Mouse (Mus musculus) myocyte (in vitro differentiated cells): ENCODE results near the gene Arhgef18.
A peak's percentile ranks its signal among the peaks of the same experiment; 100 is the strongest.

Experiments
- CEBPB ChIP-seq: IDR thresholded peaks from 2 replicates; pipeline ENCODE4 v1.6.1; 2011; ENCODE audit warnings: mild to moderate bottlenecking, moderate library complexity; ENCODE audit not compliant: poor library complexity, insufficient read depth, severe bottlenecking
- E2F4 ChIP-seq: IDR thresholded peaks from one replicate; pipeline ENCODE4 v1.6.1; 2011; ENCODE audit warnings: mild to moderate bottlenecking, control low read depth, moderate library complexity; ENCODE audit not compliant: insufficient read depth
- MAX ChIP-seq: IDR thresholded peaks from one replicate; pipeline ENCODE4 v1.6.1; 2011; ENCODE audit warnings: low read depth, mild to moderate bottlenecking, control low read depth
- MYOD1 ChIP-seq, 3 experiments: IDR thresholded peaks; one replicate each; pipeline ENCODE4 v1.6.1; 2011; ENCODE audit warnings: control low read depth in 2 of 3, low read depth in 2 of 3, mild to moderate bottlenecking in 2 of 3, moderate library complexity in 1 of 3; ENCODE audit not compliant: insufficient read length in 2 of 3, control insufficient read depth in 1 of 3
- POLR2A ChIP-seq: IDR thresholded peaks from one replicate; pipeline ENCODE4 v1.6.1; 2011; ENCODE audit warnings: low read depth, mild to moderate bottlenecking, control low read depth, moderate library complexity; ENCODE audit not compliant: insufficient read length
- POLR2AphosphoS2 ChIP-seq: IDR thresholded peaks from one replicate; pipeline ENCODE4 v1.6.1; 2011; ENCODE audit warnings: low read depth, control low read depth; ENCODE audit not compliant: insufficient read length
- SRF ChIP-seq: IDR thresholded peaks from one replicate; pipeline ENCODE4 v1.6.1; 2011; ENCODE audit warnings: low read depth; ENCODE audit not compliant: control insufficient read depth, insufficient read length
- TCF12 ChIP-seq: IDR thresholded peaks from one replicate; pipeline ENCODE4 v1.6.1; 2011; ENCODE audit warnings: mild to moderate bottlenecking, control low read depth; ENCODE audit not compliant: poor library complexity, insufficient read depth, severe bottlenecking
- USF1 ChIP-seq: IDR thresholded peaks from one replicate; pipeline ENCODE4 v1.6.1; 2011; ENCODE audit warnings: low read depth, mild to moderate bottlenecking, control low read depth, moderate library complexity

- TF ChIP-seq POLR2A = peak; percentile 86
- no peak for TF ChIP-seq MAX
- TF ChIP-seq TCF12 = no peak
- TF ChIP-seq CEBPB = no peak
- TF ChIP-seq USF1 = no peak
- TF ChIP-seq MYOD1 (IDR thresholded peaks at IDR 0.05; ENCODE audit: control insufficient read depth in 1 of 3, insufficient read length in 2 of 3, low read depth in 2 of 3) = no peak
- peak; percentile 88 for TF ChIP-seq POLR2AphosphoS2
- no peak for TF ChIP-seq SRF
- no peak for TF ChIP-seq E2F4
Observed at GRCm38 (mm10) chr8:3392771-3393710, at the start of gene Arhgef18.
